Mouse (Mus musculus): ENCODE measurements around the gene Stam.

DNA sequence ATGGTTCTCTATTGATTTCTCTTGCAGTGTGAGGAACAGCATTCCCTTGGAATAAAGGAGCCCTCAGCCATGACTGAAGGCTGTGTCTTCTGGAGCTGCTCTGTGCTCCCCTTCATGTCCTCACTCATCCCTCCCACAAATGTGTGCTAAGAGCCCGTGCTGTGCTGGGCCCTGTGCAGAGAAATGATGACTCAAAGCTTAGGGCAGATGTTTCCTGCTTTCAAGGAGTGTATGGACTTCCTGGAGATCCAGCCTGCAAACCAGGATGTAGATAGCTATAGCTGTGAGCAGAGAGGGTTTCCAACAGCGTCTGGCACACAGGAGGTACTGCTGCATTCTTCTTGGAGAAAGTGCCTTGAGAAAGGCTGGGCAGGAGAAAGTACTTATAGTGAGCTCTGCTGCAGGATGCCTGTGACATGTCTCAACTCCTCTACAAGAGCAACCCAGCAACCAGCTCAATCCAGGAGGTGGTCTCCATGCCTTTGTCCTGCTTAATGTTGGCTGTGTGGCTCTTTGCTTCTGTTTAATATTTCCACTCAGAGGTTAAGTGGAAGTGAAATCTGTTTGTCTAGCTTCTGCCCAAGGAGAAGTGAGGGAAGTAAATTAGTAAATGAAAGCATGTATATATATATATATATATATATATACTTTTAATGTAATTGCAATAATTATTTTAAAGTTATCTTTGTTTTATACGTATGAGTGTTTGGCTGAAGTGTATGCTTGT lies 91.9 kb downstream of the Stam start:
- TF ChIP-seq POLR2A (IDR thresholded peaks at IDR 0.05; ENCODE audit: insufficient read length, low read depth) (no peak), USF1 (IDR thresholded peaks at IDR 0.05; ENCODE audit: low read depth) (no peak), POLR2AphosphoS2 (IDR thresholded peaks at IDR 0.05; ENCODE audit: insufficient read length, low read depth) (no peak), SRF (IDR thresholded peaks at IDR 0.05; ENCODE audit: control insufficient read depth, insufficient read length, low read depth) (no peak), MAX (IDR thresholded peaks at IDR 0.05; ENCODE audit: low read depth) (no peak), TCF12 (IDR thresholded peaks at IDR 0.05; ENCODE audit: insufficient read depth, poor library complexity, severe bottlenecking) (no peak)

Measured in myocyte (in vitro differentiated cells).